Mouse (Mus musculus) ES-E14 (cell line): ENCODE measurements around the gene 4930558K02Rik. TPM values are rescaled to one million over a fixed set of nuclear protein-coding genes. Genes with fewer than 3 reads are reported as not detected.

Experiments used
- DNase-seq: peaks from one replicate; pipeline ENCODE4 v3.0.0-alpha.2; 2013; ENCODE audit warnings: low read depth, low spot score
- H3K27ac ChIP-seq: 2 replicates; pipeline ENCODE4 v1.5.1; 2012; ENCODE audit warnings: low read depth, mild to moderate bottlenecking, low read length, moderate library complexity, mixed read lengths; ENCODE audit not compliant: poor library complexity, insufficient read depth, severe bottlenecking
- H3K36me3 ChIP-seq: 2 replicates; pipeline ENCODE4 v1.6.1; 2012; ENCODE audit warnings: mild to moderate bottlenecking, low read length, moderate library complexity, mixed read lengths; ENCODE audit not compliant: control insufficient read depth, poor library complexity, insufficient read depth, severe bottlenecking
- H3K4me1 ChIP-seq, 2 experiments: fragments of 150-350 bp in 1 of 2; sonication (generic) in 1 of 2; 2 replicates each; pipeline ENCODE4 v1.6.1; 2012; ENCODE audit warnings: low read length in 2 of 2, mild to moderate bottlenecking in 1 of 2, mixed read lengths in 1 of 2; ENCODE audit not compliant: control insufficient read depth in 2 of 2, insufficient read depth in 2 of 2, poor library complexity in 1 of 2
- H3K4me3 ChIP-seq, 2 experiments: fragments of 150-350 bp in 1 of 2; sonication (generic) in 1 of 2; 2 replicates each; pipeline ENCODE4 v1.5.1; 2012; ENCODE audit warnings: low read length in 2 of 2, low read depth in 1 of 2, mild to moderate bottlenecking in 1 of 2, mixed read lengths in 1 of 2; ENCODE audit not compliant: insufficient read depth in 1 of 2, poor library complexity in 1 of 2, severe bottlenecking in 1 of 2
- H3K9ac ChIP-seq: 2 replicates; pipeline ENCODE4 v1.6.1; 2012; ENCODE audit warnings: low read depth, mild to moderate bottlenecking, low read length, mixed read lengths; ENCODE audit not compliant: poor library complexity, insufficient read depth, severe bottlenecking
- H3K9me3 ChIP-seq: fragments of 150-350 bp; sonication (generic); 2 replicates; pipeline ENCODE4 v1.6.1; 2012; ENCODE audit warnings: low read depth, mild to moderate bottlenecking, low read length; ENCODE audit not compliant: control insufficient read depth, insufficient read depth
- CHD2 ChIP-seq: IDR thresholded peaks from 2 replicates; pipeline ENCODE4 v1.6.1; 2014; ENCODE audit warnings: mild to moderate bottlenecking, low read depth, low read length, inconsistent platforms
- HCFC1 ChIP-seq: IDR thresholded peaks from 2 replicates; pipeline ENCODE4 v1.6.1; 2012; ENCODE audit warnings: low read length, inconsistent platforms, borderline replicate concordance; ENCODE audit not compliant: insufficient read depth
- MAFK ChIP-seq: IDR thresholded peaks from 2 replicates; pipeline ENCODE4 v1.6.1; 2014; ENCODE audit warnings: mild to moderate bottlenecking, low read depth, low read length, inconsistent platforms; ENCODE audit not compliant: insufficient read depth
- ZC3H11A ChIP-seq: IDR thresholded peaks from 2 replicates; pipeline ENCODE4 v1.6.1; 2012; ENCODE audit warnings: low read depth, mild to moderate bottlenecking, inconsistent platforms, low read length, borderline replicate concordance
- ZNF384 ChIP-seq: IDR thresholded peaks from 2 replicates; pipeline ENCODE4 v1.6.1; 2012; ENCODE audit warnings: low read depth, low read length, inconsistent platforms
- in situ Hi-C, 2 experiments: fragments of 600-800 bp; cut with MboI; formaldehyde crosslinking; loops; one replicate each; pipeline ENCODE4 v1.15.1; 2025; ENCODE audit warnings: low sequenced_read_pairs in 2 of 2, inconsistent platforms in 1 of 2; ENCODE audit not compliant: unreplicated experiment in 2 of 2
- total RNA-seq: library from RNA; depleted of rRNA; stranded (reverse); fragments of 300-350 nt; gene quantifications from 2 replicates; pipeline ENCODE4 v1.2.3, GENCODE M21; 2012

Gene 4930558K02Rik
- total RNA-seq, 1 experiment = not detected

GRCm38 (mm10) chr1:162011523-162012245, 32.2 kb upstream of the 4930558K02Rik start:
- Histone ChIP-seq H3K9ac (no peak overlapping the region), H3K4me3 (no peak overlapping the region), H3K9me3 (no peaks in the 10 kb centered on the region), H3K4me1 (no peaks in the 10 kb centered on the region), H3K36me3 (no peaks in the 10 kb centered on the region), H3K27ac (no peak overlapping the region)
- TF ChIP-seq ZC3H11A (no peak), HCFC1 (no peak), CHD2 (no peak), ZNF384 (no peak), MAFK (no peak)
- DNase-seq = no peak
- in situ Hi-C loops = loop anchor here in 1 of 2 experiments (25.0 kb wide), 1 partner anchor 301 kb away; no protein-coding TSS in a partner anchor

DNA sequence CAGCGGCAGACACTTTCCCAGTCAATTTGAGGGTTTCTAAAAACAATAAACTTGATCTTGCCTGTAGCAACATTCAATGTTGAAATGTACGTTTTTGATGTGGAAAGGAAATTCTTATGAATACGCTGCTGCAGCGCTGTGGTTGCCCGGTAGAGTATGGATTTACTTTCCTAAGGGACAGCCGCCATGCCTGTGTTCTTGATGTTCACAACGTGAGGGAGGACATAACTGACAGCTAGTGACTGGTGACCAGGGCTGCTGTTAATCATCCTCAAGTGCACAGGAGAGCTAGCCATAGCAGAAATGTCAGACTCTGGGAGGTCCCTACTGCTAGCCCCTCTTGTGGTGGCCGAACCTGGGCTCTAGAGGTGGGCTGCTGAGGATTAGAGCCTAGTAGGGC, 29.6 kb upstream of the 4930558K02Rik start:
- in situ Hi-C loops = loop anchor here in 1 of 2 experiments (25.0 kb wide), 1 partner anchor 303 kb away; no protein-coding TSS in a partner anchor
- Histone ChIP-seq H3K9me3 (no peaks in the 10 kb centered on the region), H3K4me1 (no peaks in the 10 kb centered on the region), H3K27ac (no peak overlapping the region), H3K36me3 (no peaks in the 10 kb centered on the region), H3K9ac (no peak overlapping the region), H3K4me3 (no peak overlapping the region)
- TF ChIP-seq MAFK = no peak
- TF ChIP-seq ZC3H11A = no peak
- TF ChIP-seq HCFC1 = no peak
- no peak for TF ChIP-seq ZNF384
- TF ChIP-seq CHD2 = no peak
- DNase-seq = no peak

DNA sequence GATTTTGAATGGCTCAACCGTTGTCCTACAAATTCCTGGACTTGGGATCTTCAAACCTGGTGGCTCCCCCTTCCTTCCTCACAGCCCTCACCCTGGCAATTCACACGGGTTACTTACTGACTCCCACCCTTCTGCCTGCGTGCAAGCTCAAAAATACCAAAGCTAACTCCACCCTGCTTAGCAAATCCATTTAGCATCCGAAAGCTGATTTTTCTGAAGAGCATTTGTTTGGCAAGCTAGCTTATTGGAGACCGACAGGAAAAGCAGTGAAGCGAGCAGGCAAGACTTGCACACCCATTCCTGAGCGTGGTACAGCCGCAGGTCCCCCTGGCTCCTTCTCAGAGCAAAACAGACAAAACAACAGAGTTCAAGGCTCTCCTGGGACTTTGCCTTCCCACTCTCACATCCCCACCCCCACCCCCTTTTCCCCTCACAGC, 29.2 kb upstream of the 4930558K02Rik start:
- in situ Hi-C loops = loop anchor here in 1 of 2 experiments (25.0 kb wide), 1 partner anchor 304 kb away; no protein-coding TSS in a partner anchor
- H3K9ac ChIP-seq = no peak overlapping the region
- H3K9me3 ChIP-seq = no peaks in the 10 kb centered on the region
- no peaks in the 10 kb centered on the region for H3K4me1 ChIP-seq
- no peak overlapping the region for H3K27ac ChIP-seq
- TF ChIP-seq ZNF384 = no peak
- TF ChIP-seq MAFK = no peak
- DNase-seq = no peak
- no peak overlapping the region for H3K4me3 ChIP-seq
- H3K36me3 ChIP-seq = no peaks in the 10 kb centered on the region

DNA sequence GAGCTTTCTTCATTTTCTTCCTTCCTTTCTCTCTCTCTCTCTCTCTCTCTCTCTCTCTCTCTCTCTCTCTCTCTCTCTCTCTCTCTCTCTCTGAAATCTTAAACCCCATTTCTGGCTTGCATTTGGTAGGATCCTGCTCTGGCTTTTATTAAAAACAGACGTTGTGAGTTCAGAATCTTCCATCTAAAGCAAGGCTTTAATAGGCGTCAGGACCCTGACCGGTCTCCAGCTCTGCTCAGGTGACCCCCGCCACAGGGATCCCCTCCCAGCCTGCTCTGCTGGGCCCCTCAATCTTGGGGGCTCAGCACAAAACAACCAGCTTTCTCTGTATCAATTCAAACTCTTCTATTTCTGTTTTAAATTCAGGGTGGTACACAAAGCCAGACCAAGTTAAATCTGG, 28.8 kb upstream of the 4930558K02Rik start:
- TF ChIP-seq MAFK (no peak), ZC3H11A (no peak), CHD2 (no peak), HCFC1 (no peak), ZNF384 (no peak)
- no peak for DNase-seq
- no peak overlapping the region for H3K4me3 ChIP-seq
- no peaks in the 10 kb centered on the region for H3K9me3 ChIP-seq
- no peak overlapping the region for H3K9ac ChIP-seq
- in situ Hi-C loops = loop anchor here in 1 of 2 experiments (25.0 kb wide), 1 partner anchor 304 kb away; no protein-coding TSS in a partner anchor
- H3K4me1 ChIP-seq = no peaks in the 10 kb centered on the region
- no peaks in the 10 kb centered on the region for H3K36me3 ChIP-seq
- H3K27ac ChIP-seq = no peak overlapping the region

GRCm38 (mm10) chr1:162006109-162006508, 26.7 kb upstream of the 4930558K02Rik start:
- no peak for DNase-seq
- H3K9me3 ChIP-seq = no peaks in the 10 kb centered on the region
- H3K4me3 ChIP-seq = no peak overlapping the region
- no peaks in the 10 kb centered on the region for H3K36me3 ChIP-seq
- no peak overlapping the region for H3K9ac ChIP-seq
- no peak for TF ChIP-seq CHD2
- TF ChIP-seq ZNF384 = no peak
- TF ChIP-seq MAFK = no peak
- no peak for TF ChIP-seq ZC3H11A
- TF ChIP-seq HCFC1 = no peak
- H3K4me1 ChIP-seq = no peaks in the 10 kb centered on the region
- no peak overlapping the region for H3K27ac ChIP-seq
- in situ Hi-C loops = loop anchor here in 1 of 2 experiments (25.0 kb wide), 1 partner anchor 306 kb away; no protein-coding TSS in a partner anchor
